In the genomic region with DNA sequence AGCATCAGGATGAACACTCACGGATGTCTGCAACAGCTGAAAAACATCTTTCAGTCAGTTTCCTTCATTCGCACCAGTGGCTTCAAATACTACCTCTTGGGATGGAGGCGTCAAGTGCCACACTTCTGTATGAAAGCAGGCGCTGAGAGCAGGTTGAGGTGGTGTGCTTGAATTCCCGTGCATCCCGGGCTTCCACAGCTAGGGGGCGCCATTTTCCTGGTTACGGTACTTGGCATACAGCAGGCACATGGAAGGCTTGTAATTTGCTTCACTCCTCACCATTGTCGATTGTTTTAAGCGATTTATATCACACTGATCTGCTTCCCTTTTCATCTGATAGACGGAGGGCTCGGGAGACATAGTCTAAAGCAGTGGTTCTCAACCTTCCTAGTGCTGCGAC, we compare ENCODE assay signal across 9 mouse cellular contexts. TPM values are rescaled to one million over a fixed set of nuclear protein-coding genes. Genes with fewer than 3 reads are reported as not detected.
A peak's percentile ranks its signal among the peaks of the same experiment; 100 is the strongest.
DNase-seq lines count a peak whose midpoint lies in the region; ATAC-seq and TF ChIP-seq lines count a peak whose summit lies in the region.
"Had no signal": no experiment of that assay in that cellular context is flagged by ENCODE, and none has a peak within 500 bp of the region (broad histone marks: within the 10 kb centered on the region; RNA-seq: fewer than 3 reads in every experiment).

No protein-coding gene starts in this region.

- in situ Hi-C loops in Patski (cut with MboI; ENCODE audit: low pct_unique_long_range_greater_than_20kb): loop anchor here (10.0 kb wide), 1 partner anchor 51 kb away; no protein-coding TSS in a partner anchor

- no peak for ATAC-seq in kidney, embryonic 14.5 days (ENCODE audit: low FRiP score, low TSS enrichment)
- no peak for ATAC-seq in Patski
- no peak for ATAC-seq in liver, embryonic 14.5 days (ENCODE audit: insufficient read depth)

- no peak overlapping the region for H3K4me2 ChIP-seq in kidney, embryonic 14.5 days (replicated peaks; ENCODE audit: low read depth, low read length)
- no peak overlapping the region for H3K4me2 ChIP-seq in liver, embryonic 14.5 days (ENCODE audit: low read depth)
- H3K4me2 ChIP-seq: limb, embryonic 13.5 days had no signal

- no peak overlapping the region for H3K27ac ChIP-seq in kidney, embryonic 14.5 days (ENCODE audit: low read depth, low read length)
- no peak overlapping the region for H3K27ac ChIP-seq in liver, embryonic 14.5 days
- H3K27ac ChIP-seq: limb, embryonic 13.5 days had no signal

- H3K36me3 ChIP-seq in kidney, embryonic 14.5 days (ENCODE audit: control insufficient read depth, insufficient read depth, low read length): no peaks in the 10 kb centered on the region
- no peaks in the 10 kb centered on the region for H3K36me3 ChIP-seq in liver, embryonic 14.5 days (replicated peaks; ENCODE audit: control insufficient read depth, insufficient read depth, low read depth)
- H3K36me3 ChIP-seq in splenic B cell, adult 2 months (ENCODE audit: control insufficient read depth, insufficient read depth, low read length, poor library complexity, severe bottlenecking): no peaks in the 10 kb centered on the region
- H3K36me3 ChIP-seq: limb, embryonic 13.5 days had no signal

- CTCF ChIA-PET in Patski (lab: Charles Lee): interaction anchor here (1.0 to 1.6 kb wide), 3 partner anchors 46 to 56 kb away, joined by 4 read pairs; no protein-coding TSS in a partner anchor

- H3K4me3 ChIP-seq in kidney, embryonic 14.5 days (ENCODE audit: low read length): no peak overlapping the region
- no peak overlapping the region for H3K4me3 ChIP-seq in liver, embryonic 14.5 days (ENCODE audit: insufficient read depth in 1 of 2, low read depth in 2 of 2, low read length in 2 of 2)
- H3K4me3 ChIP-seq: limb, embryonic 13.5 days had no signal

- H3K4me1 ChIP-seq in kidney, embryonic 14.5 days (ENCODE audit: control insufficient read depth, insufficient read depth, low read length): no peaks in the 10 kb centered on the region; the same call in 1 of the 2 replicates
- no peaks in the 10 kb centered on the region for H3K4me1 ChIP-seq in liver, embryonic 14.5 days (replicated peaks; ENCODE audit: control insufficient read depth in 2 of 2, insufficient read depth in 2 of 2, low read length in 1 of 2)

- POLR2A ChIA-PET in Patski (lab: Charles Lee): no interaction called here

- no peak overlapping the region for H3K9ac ChIP-seq in kidney, embryonic 14.5 days (ENCODE audit: low read depth, low read length)
- H3K9ac ChIP-seq in liver, embryonic 14.5 days (replicated peaks): no peak overlapping the region
- H3K9ac ChIP-seq: limb, embryonic 13.5 days had no signal

- H3K9me3 ChIP-seq in kidney, embryonic 14.5 days (ENCODE audit: control insufficient read depth, low read length): no peaks in the 10 kb centered on the region
- H3K9me3 ChIP-seq in liver, embryonic 14.5 days (ENCODE audit: control insufficient read depth, low read length): no peaks in the 10 kb centered on the region
- H3K9me3 ChIP-seq: limb, embryonic 13.5 days had no signal

- 66% methylated on average over 13 of the region's 13 CpGs for WGBS in kidney, embryonic 14.5 days
- WGBS in liver, embryonic 14.5 days (ENCODE audit: insufficient replicate concordance): 54% methylated on average over 13 of the region's 13 CpGs

- peak; percentile 10 for DNase-seq in kidney, adult 9 months
- no peak for DNase-seq in Patski (ENCODE audit: low read depth, low spot score)
- DNase-seq in cerebellum, postnatal 10 days: peak; percentile 79 to 85
- DNase-seq in induced T-regulatory cell, adult 2 months (ENCODE audit: low read depth): peak; percentile 13
- DNase-seq in liver, embryonic 14.5 days (ENCODE audit: low read depth in 3 of 3, low spot score in 3 of 3): peak in 1 of 3 experiments; percentile 1
- peak; percentile 1 for DNase-seq in splenic B cell, adult 2 months (ENCODE audit: low read depth, low spot score)
- no peak for DNase-seq in spleen, adult 18-20 months

- no peak for TF ChIP-seq EP300 in liver, embryonic 14.5 days (IDR thresholded peaks at IDR 0.05; ENCODE audit: low read depth)

- no peaks in the 10 kb centered on the region for H3K27me3 ChIP-seq in kidney, embryonic 14.5 days (ENCODE audit: control insufficient read depth, insufficient read depth, low read length)
- no peaks in the 10 kb centered on the region for H3K27me3 ChIP-seq in Patski
- H3K27me3 ChIP-seq in liver, embryonic 14.5 days (ENCODE audit: control insufficient read depth, insufficient read depth, low read length): no peaks in the 10 kb centered on the region
- no peaks in the 10 kb centered on the region for H3K27me3 ChIP-seq in splenic B cell, adult 2 months (ENCODE audit: control insufficient read depth, insufficient read depth, low read length, poor library complexity, severe bottlenecking)
- H3K27me3 ChIP-seq: limb, embryonic 13.5 days had no signal

- peak; percentile 91 for TF ChIP-seq CTCF in Patski (IDR thresholded peaks at IDR 0.05)
- peak; percentile 68 for TF ChIP-seq CTCF in liver, embryonic 14.5 days (IDR thresholded peaks at IDR 0.05; ENCODE audit: low read depth)

RNA-seq across cellular contexts. Expression of gene Elmod1, which starts 40.9 kb away (rescaled TPM):
- polyA plus RNA-seq in kidney, embryonic 14.5 days (2014; fragmentation: Nextera tagmentation; extraction: Ambion mirVana): 0.24 and 0.41 TPM in 2 replicates
- 11.4 TPM for polyA plus RNA-seq in Patski (2021)
- polyA plus RNA-seq in liver, embryonic 14.5 days (2012; rRNA removed): 0.03 and 0.08 TPM in 2 replicates
- not detected in 2 replicates for polyA plus RNA-seq in liver, embryonic 14.5 days (2014; fragmentation: Nextera tagmentation; extraction: Ambion mirVana)

Comparison
In these comparisons a context has a peak if more than half of its experiments do, and no peak if none do; other contexts are left out.
1. DNase-seq: peak in kidney, adult 9 months (single experiment), cerebellum, postnatal 10 days (2 of 2), induced T-regulatory cell, adult 2 months (single experiment) and splenic B cell, adult 2 months (single experiment); none in Patski (single experiment) and spleen, adult 18-20 months (0 of 2).